Mouse (Mus musculus) cerebellum, adult 2 months (tissue): Measurements from ENCODE around the gene Cd83.

Source experiments
- CTCF ChIP-seq: fragments of 200-500 bp; IDR thresholded peaks from 2 replicates; pipeline ENCODE4 v1.5.1; 2011; ENCODE audit warnings: low read depth, mild to moderate bottlenecking, control low read depth, low read length, moderate library complexity, borderline replicate concordance; ENCODE audit not compliant: insufficient read depth
- POLR2A ChIP-seq: fragments of 200-500 bp; IDR thresholded peaks from 2 replicates; pipeline ENCODE4 v1.6.1; 2011; ENCODE audit warnings: low read length, control low read depth, borderline replicate concordance; ENCODE audit not compliant: insufficient read depth

DNA sequence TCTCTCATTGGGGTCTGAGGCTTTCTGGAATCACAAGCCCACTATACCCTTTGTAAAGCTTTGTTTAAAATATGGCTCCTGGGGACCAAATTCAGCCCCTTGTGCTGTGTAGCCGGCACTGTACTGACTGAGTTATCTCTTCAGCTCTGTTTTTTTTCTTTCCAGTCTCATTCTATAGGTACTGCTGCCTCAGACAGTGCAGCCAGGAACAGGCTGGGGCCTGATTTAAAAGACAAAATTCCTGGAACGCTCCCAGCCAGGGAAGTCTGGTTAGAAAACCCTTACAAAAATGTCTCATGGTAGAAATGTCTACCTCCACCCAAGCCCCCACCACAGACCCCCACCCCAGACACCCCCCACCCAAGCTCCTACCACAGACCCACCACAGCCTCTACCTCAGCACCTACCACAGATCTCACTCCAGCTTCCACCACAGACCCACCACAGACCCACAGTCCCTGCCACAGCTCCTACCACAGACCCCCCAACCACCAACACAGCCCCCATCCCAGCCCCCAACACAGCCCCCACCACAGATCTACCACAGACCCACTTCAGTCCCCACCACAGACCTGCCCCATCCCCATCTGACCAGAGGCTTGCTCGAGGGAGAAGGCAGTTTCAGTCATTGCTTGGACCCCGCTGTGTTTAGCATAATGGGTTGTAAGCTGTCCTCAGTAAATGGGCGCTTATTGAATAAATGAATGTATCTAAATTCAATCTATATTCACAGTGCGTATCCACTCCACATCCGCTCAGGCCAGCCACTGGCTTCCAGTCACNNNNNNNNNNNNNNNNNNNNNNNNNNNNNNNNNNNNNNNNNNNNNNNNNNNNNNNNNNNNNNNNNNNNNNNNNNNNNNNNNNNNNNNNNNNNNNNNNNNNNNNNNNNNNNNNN, 17.5 kb upstream of the Cd83 start:
- TF ChIP-seq POLR2A (no peak), CTCF (no peak)
